Mouse (Mus musculus): ENCODE results near the gene 2510009E07Rik.

GRCm38 (mm10) chr16:21651161-21651560 lies 43.3 kb downstream of the 2510009E07Rik start:
- TF ChIP-seq CTCF (conservative IDR thresholded peaks at IDR 0.05 in 1 of 2, IDR thresholded peaks at IDR 0.05 in 1 of 2; ENCODE audit: low read depth in 2 of 2, low read length in 2 of 2) (peak in 1 of 2 experiments; percentile 18; a peak in 1 of 4 replicates), POLR2A (IDR thresholded peaks at IDR 0.05; ENCODE audit: low read depth, low read length) (no peak), POLR2AphosphoS2 (IDR thresholded peaks at IDR 0.05; ENCODE audit: low read depth, low read length) (no peak), TBP (conservative IDR thresholded peaks at IDR 0.05; ENCODE audit: low read depth, low read length) (no peak), JUND (conservative IDR thresholded peaks at IDR 0.05; ENCODE audit: low read depth, low read length) (no peak), USF1 (IDR thresholded peaks at IDR 0.05; ENCODE audit: low read depth, low read length) (no peak), UBTF (IDR thresholded peaks at IDR 0.05; ENCODE audit: low read depth, low read length) (no peak)
